Mouse (Mus musculus) brain, embryonic 18.5 days (tissue): ENCODE results near the gene E130308A19Rik.

Experiments
- DNase-seq: peaks from one replicate; pipeline ENCODE4 v3.0.0-alpha.2; 2012; ENCODE audit warnings: low read depth, low spot score

Gene E130308A19Rik

GRCm38 (mm10) chr4:59625998-59626910, at the start of gene E130308A19Rik:
Gene E130308A19Rik (plus strand): TSS chr4:59626211.
- DNase-seq = no peak

- DNase-seq = peak; percentile 32
Measured at GRCm38 (mm10) chr4:59580495-59581281, 45.3 kb upstream of the E130308A19Rik start.

- peak; percentile 96 for DNase-seq
Measured at GRCm38 (mm10) chr4:59581314-59582185, 44.5 kb upstream of the E130308A19Rik start, which contains the start of gene Hsdl2. Gene Hsdl2 (plus strand): TSS chr4:59581563.

- no peak for DNase-seq
Measured at GRCm38 (mm10) chr4:59582186-59582585, 43.8 kb upstream of the E130308A19Rik start.

- DNase-seq = peak; percentile 12
Measured at GRCm38 (mm10) chr4:59585097-59585496, 40.9 kb upstream of the E130308A19Rik start.

GRCm38 (mm10) chr4:59587215-59587871, 38.7 kb upstream of the E130308A19Rik start:
- no peak for DNase-seq

- DNase-seq = no peak
Measured at GRCm38 (mm10) chr4:59587872-59588226, 38.2 kb upstream of the E130308A19Rik start.

GRCm38 (mm10) chr4:59594614-59595013, 31.4 kb upstream of the E130308A19Rik start:
- DNase-seq = no peak

GRCm38 (mm10) chr4:59596556-59596955, 29.5 kb upstream of the E130308A19Rik start:
- no peak for DNase-seq

- DNase-seq = no peak
Measured at GRCm38 (mm10) chr4:59602704-59603103, 23.3 kb upstream of the E130308A19Rik start.

GRCm38 (mm10) chr4:59604892-59605291, 21.1 kb upstream of the E130308A19Rik start:
- DNase-seq = no peak

- no peak for DNase-seq
Measured at GRCm38 (mm10) chr4:59605501-59605900, 20.5 kb upstream of the E130308A19Rik start.

GRCm38 (mm10) chr4:59610411-59610810, 15.6 kb upstream of the E130308A19Rik start:
- no peak for DNase-seq

- DNase-seq = no peak
Measured at GRCm38 (mm10) chr4:59614986-59615385, 11.0 kb upstream of the E130308A19Rik start.

- no peak for DNase-seq
Measured at GRCm38 (mm10) chr4:59619611-59620245, 6.3 kb upstream of the E130308A19Rik start.

GRCm38 (mm10) chr4:59625676-59625997, 374 bp upstream of the E130308A19Rik start:
- no peak for DNase-seq

GRCm38 (mm10) chr4:59628255-59628654, 2.2 kb downstream of the E130308A19Rik start:
- DNase-seq = no peak

- no peak for DNase-seq
Measured at GRCm38 (mm10) chr4:59629076-59629874, 3.3 kb downstream of the E130308A19Rik start.

- DNase-seq = no peak
Measured at GRCm38 (mm10) chr4:59630122-59630521, 4.1 kb downstream of the E130308A19Rik start.

GRCm38 (mm10) chr4:59634532-59634931, 8.5 kb downstream of the E130308A19Rik start:
- no peak for DNase-seq
